Mouse (Mus musculus): ENCODE results near the gene Ubac2.

DNA sequence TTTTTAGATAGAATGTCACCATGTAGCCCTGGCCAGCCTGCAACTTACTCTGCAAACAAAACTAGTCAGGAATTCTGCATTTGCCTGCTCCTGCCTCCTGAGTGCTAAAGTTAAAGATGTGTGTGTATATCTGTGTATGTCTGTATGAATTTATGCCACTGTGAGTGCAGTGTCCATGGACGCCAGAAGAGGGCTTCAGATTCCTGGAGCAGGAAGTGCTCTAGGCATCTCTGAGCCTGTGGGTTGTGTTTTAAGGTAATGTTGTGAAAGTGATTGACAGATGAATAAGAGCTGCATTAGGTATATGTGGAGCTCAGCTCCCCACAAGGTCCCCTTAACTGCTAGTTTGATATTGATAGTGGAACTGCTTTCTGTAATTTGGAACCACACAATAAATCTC is 156.8 kb downstream of the Ubac2 start:
- TF ChIP-seq GATA1 (IDR thresholded peaks at IDR 0.05; ENCODE audit: low read length) (no peak), TAL1 (IDR thresholded peaks at IDR 0.05; ENCODE audit: low read length) (no peak)
